Mouse (Mus musculus) forebrain, embryonic 15.5 days (tissue): ENCODE measurements around the gene Dnaaf3. TPM values are rescaled to one million over a fixed set of nuclear protein-coding genes. Genes with fewer than 3 reads are reported as not detected.

Experiments used
- ATAC-seq: fragments of 200-750 bp; cut with Nextera tagmentation; replicated peaks from 2 replicates; pipeline ENCODE4 v1.8.0; 2017; ENCODE audit warnings: mild to moderate bottlenecking, moderate TSS enrichment, moderate library complexity
- H3K27ac ChIP-seq: fragments of 300-500 bp; sonication (generic); replicated peaks from 2 replicates; pipeline ENCODE4 v1.5.1; 2015; ENCODE audit warnings: mild to moderate bottlenecking, inconsistent platforms
- H3K27me3 ChIP-seq: fragments of 300-500 bp; sonication (generic); 2 replicates; pipeline ENCODE4 v1.6.1; 2015; ENCODE audit warnings: inconsistent platforms
- H3K36me3 ChIP-seq: fragments of 300-500 bp; sonication (generic); 2 replicates; pipeline ENCODE4 v1.6.1; 2015; ENCODE audit warnings: mild to moderate bottlenecking, inconsistent platforms
- H3K4me1 ChIP-seq: fragments of 300-500 bp; sonication (generic); 2 replicates; pipeline ENCODE4 v1.6.1; 2015; ENCODE audit warnings: inconsistent platforms
- H3K4me2 ChIP-seq: fragments of 300-500 bp; sonication (generic); replicated peaks from 2 replicates; pipeline ENCODE4 v1.6.1; 2015; ENCODE audit warnings: mild to moderate bottlenecking, inconsistent platforms
- H3K4me3 ChIP-seq: fragments of 300-500 bp; sonication (generic); 2 replicates; pipeline ENCODE4 v1.5.1; 2015; ENCODE audit warnings: mild to moderate bottlenecking, inconsistent platforms
- H3K9ac ChIP-seq: fragments of 300-500 bp; sonication (generic); replicated peaks from 2 replicates; pipeline ENCODE4 v1.6.1; 2015; ENCODE audit warnings: mild to moderate bottlenecking, inconsistent platforms
- H3K9me3 ChIP-seq: fragments of 300-500 bp; sonication (generic); 2 replicates; pipeline ENCODE4 v1.6.1; 2016; ENCODE audit warnings: inconsistent platforms
- WGBS: fragments of 180-500 bp; shearing (Covaris S2); methylation state at CpG from one replicate; pipeline ENCODE4 v1.1.7; 2015; ENCODE audit warnings: mixed read lengths; 5-methylcytosine and 5-hydroxymethylcytosine counted together
- polyA plus RNA-seq: library from polyadenylated mRNA; unstranded; fragments of >200 nt; fragmentation: Nextera tagmentation; extraction: Ambion mirVana; gene quantifications from 2 replicates; pipeline ENCODE4 v1.2.1, GENCODE M21; 2015

Dnaaf3 gene
- polyA plus RNA-seq, 1 experiment from 2014 or later, result 1.7 TPM

DNA sequence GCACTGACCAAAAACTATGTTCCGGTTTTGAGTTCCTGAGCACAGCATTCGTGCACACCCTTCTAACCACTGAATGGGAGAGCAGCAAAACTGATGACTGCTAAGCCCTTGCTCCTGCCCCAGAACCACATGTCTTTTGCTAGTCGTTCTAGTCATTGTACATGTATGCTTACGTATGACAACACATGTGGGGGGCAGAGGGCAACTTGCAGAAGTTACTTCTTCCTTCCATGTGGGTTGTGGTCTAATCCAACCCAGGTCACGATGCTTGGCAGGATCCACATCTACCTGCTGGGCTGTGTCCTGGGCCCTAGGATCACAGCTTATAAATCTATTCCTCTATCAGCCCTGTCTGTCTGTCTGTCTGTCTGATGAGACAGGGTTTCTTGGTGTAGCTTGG, 28.4 kb downstream of the Dnaaf3 start:
- Histone ChIP-seq H3K4me3 (no peak overlapping the region), H3K4me2 (no peak overlapping the region), H3K4me1 (peaks cover 26% of the 10 kb centered on the region), H3K27me3 (no peaks in the 10 kb centered on the region), H3K9me3 (no peaks in the 10 kb centered on the region), H3K9ac (no peak overlapping the region), H3K27ac (no peak overlapping the region), H3K36me3 (no peaks in the 10 kb centered on the region)
- no peak for ATAC-seq
- 86% methylated on average over 5 of the region's 5 CpGs for WGBS

DNA sequence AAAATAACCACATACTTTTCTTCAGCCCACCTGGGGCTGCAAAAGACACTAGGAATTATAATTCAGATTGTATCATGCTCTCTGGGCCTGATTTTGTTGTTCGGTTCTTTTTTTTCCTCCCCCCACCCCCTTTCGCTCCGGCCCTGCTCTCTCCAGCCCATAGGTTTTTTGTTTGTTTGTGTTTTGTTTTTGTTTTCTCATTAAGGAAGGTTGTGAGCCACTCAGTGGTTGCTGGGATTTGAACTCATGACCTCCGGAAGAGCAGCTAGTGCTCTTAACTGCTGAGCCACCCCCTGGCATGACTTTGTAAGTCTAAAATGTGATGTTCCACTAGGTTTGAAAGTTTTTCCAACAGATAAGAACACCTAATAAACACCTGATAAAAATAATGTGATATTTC, 29.2 kb downstream of the Dnaaf3 start:
- Histone ChIP-seq H3K36me3 (no peaks in the 10 kb centered on the region), H3K4me2 (no peak overlapping the region), H3K27me3 (no peaks in the 10 kb centered on the region), H3K4me3 (no peak overlapping the region), H3K4me1 (peaks cover 33% of the 10 kb centered on the region), H3K9me3 (no peaks in the 10 kb centered on the region), H3K9ac (no peak overlapping the region), H3K27ac (no peak overlapping the region)
- ATAC-seq, result no peak
- WGBS, result 81% methylated on average over 4 of the region's 4 CpGs

DNA sequence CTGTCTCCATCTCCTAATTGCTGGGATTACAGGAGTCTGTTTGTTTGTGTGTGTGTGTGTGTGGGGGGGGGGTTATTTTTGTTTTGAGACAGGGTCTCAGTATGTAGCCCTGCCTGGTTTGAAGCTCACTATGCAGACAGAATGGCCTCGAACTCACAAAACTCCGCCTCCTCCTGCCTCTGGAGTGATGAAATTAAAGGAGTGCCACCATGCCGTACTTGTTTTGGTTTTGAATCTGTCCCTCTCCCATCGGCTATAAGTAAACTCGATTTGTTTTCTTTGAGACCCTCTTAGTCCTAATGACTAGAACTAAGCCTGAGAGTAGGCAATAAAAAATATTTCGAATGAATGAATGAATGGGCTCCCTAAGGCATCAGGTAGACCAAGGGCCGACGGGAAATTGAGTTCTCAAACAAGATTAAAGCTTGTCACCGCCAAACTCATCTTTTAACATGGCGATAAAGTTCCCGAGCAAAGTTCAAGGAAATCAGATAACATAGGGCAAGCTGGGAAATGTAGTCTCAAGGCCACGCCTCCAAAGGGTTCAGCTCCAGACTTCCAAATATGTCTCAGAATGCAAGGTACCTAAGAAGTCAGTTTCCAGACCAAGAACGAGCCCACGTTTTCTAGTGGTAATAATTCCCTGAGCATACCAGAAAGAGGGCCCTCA, 29.7 kb downstream of the Dnaaf3 start:
- Histone ChIP-seq H3K36me3 (no peaks in the 10 kb centered on the region), H3K4me1 (peaks cover 38% of the 10 kb centered on the region), H3K9ac (peak overlapping the region; percentile 77; the same call in 1 of the 2 replicates), H3K9me3 (no peaks in the 10 kb centered on the region), H3K27ac (peak overlapping the region; percentile 91), H3K4me2 (peak overlapping the region; percentile 61), H3K4me3 (peak overlapping the region; percentile 81), H3K27me3 (no peaks in the 10 kb centered on the region)
- WGBS, result 8% methylated on average over 14 of the region's 14 CpGs
- ATAC-seq, result peak; percentile 26

DNA sequence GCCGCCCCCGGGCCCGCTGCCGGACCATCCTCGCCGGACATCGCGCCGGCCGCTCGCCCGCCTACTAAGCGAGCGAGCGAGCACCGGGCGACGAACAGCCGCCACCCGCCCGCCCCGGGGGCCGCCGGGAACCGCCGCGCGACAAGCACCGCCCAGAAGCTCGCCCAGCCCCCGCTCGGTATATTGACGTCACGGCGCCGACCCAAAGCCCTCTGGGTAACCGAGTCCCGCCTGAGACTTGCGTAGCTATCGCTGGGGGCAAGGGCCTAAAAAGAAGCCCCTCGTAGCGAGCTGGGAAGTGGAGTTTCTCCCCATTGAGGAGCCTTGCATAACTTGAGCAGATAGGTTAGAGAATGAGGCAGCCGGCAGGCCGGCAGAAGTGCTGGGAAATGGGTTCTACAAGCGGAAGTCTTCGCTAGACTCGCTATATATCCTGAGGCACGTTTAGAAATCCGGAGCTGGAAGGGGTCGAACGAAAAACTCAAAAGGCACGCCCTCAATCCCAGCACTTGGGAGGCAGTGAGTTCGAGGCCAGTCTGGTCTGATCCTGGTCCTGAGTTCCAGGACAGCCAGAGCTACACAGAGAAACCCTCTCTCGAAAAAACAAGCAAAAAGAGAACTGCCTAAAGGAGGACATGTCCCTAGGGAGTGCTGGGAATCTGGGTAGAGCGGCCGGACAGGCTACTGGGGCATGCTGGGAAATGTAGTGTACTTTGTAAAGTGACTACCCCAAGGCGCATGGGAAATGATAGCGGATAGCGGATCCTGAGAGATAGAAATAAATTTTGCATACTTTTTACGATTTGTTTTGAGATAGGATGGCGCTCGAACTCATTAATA, 30.5 kb downstream of the Dnaaf3 start, which contains the start of gene Ppp1r12c:
TSS of gene Ppp1r12c (minus strand) at position 123 of the 840 bp plus-strand sequence.
- ATAC-seq, result peak; percentile 95
- H3K9ac ChIP-seq, result peak within 1 kb of the TSS; percentile 77
- peak within 1 kb of the TSS; percentile 91 for H3K27ac ChIP-seq
- peaks cover 41% of the 10 kb centered on the region for H3K4me1 ChIP-seq
- peak within 1 kb of the TSS; percentile 61 for H3K4me2 ChIP-seq
- 1% methylated on average over 62 of the region's 62 CpGs for WGBS
- peaks cover 6% of the 10 kb centered on the region; the same call in 1 of the 2 replicates for H3K36me3 ChIP-seq
- H3K4me3 ChIP-seq, result peak within 1 kb of the TSS; percentile 81
- no peaks in the 10 kb centered on the region for H3K9me3 ChIP-seq
- no peaks in the 10 kb centered on the region for H3K27me3 ChIP-seq

DNA sequence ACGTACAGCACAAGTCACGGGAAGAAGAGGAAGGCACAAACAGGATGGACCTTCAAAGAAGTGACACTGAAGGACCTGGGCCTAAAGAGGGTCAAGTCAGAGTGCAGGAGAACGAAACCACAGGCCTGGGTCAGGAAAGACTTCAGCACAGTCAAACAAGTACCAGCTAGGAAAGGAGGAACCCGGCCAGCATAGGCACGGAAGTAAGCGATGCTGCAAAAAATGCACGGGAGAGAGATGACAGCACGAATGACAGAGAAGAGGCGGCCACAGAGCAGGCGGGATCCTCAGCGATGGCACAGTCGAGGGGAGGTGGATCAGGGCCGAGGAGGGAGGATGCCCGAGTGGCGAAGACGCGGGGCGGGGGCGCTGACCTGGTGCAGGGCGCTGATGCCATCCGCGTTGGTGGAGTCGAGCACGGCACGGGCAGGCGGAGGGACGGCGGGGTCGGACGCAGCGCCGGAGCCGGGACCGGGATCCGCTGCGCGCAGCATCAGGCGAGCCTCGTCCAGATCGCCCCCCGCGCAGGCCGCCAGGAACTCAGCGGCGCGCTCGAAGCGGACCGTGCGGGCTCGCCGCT, 31.3 kb downstream of the Dnaaf3 start:
- WGBS, result under 1% methylated on average over 52 of the region's 52 CpGs
- peak overlapping the region; percentile 77 for H3K9ac ChIP-seq

DNA sequence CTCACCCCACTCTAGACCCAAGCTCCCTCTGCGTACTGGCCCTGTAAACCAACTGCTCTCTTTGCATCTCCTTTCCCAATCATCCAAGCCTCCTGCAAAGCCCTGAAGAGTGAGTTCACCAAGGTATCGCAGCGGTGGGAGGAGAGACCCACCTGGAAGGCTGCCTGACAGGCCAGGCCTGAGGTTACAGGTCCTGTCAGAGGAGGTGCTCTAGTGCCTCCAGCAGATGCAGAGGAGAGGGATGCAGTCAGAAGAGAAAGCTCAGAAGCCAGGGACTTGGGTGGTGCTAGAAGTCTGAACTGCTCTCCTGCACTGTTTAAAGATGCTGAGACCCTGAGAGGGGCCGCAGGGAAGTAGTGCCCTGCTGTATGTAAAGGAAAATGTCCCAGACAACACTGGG, 33.2 kb downstream of the Dnaaf3 start:
- Histone ChIP-seq H3K36me3 (peaks cover 14% of the 10 kb centered on the region), H3K9me3 (no peaks in the 10 kb centered on the region), H3K4me2 (no peak overlapping the region), H3K27ac (no peak overlapping the region), H3K4me3 (no peak overlapping the region), H3K27me3 (no peaks in the 10 kb centered on the region), H3K9ac (no peak overlapping the region; the same call in 1 of the 2 replicates), H3K4me1 (peaks cover 41% of the 10 kb centered on the region)
- no peak for ATAC-seq
- 93% methylated on average over 4 of the region's 4 CpGs for WGBS

More for the DNA sequence above, 31.3 kb downstream of the Dnaaf3 start:
- H3K4me1 ChIP-seq, result peaks cover 41% of the 10 kb centered on the region
- peaks cover 14% of the 10 kb centered on the region for H3K36me3 ChIP-seq
- peak overlapping the region; percentile 91 for H3K27ac ChIP-seq
- peak overlapping the region; percentile 81 for H3K4me3 ChIP-seq
- no peaks in the 10 kb centered on the region for H3K9me3 ChIP-seq
- H3K4me2 ChIP-seq, result peak overlapping the region; percentile 61
- no peaks in the 10 kb centered on the region for H3K27me3 ChIP-seq
- ATAC-seq, result peak; percentile 53

DNA sequence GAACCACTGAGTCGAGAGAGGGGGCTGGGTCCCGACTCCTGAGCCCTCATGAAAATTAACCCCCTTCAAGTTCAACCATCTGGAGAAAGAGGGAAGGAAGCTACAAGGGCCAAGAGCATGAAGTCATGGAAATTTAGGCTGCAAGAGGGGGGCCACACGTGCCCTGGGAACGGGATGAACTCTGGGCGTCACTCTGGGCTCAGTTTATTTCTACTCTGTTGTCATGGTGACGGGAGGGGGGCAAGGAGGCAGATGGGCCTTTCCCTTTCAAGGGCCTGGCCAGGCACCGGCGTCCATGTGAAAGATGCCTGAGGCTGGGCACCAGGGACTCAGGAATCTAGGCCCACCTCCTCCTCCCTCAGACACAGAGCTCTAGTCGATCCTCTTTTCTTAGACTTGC, 34.0 kb downstream of the Dnaaf3 start:
- Histone ChIP-seq H3K36me3 (peaks cover 14% of the 10 kb centered on the region), H3K4me2 (0 out of 2 replicates have a peak overlapping the region, but pooled peaks have one; percentile 7), H3K27ac (no peak overlapping the region), H3K27me3 (no peaks in the 10 kb centered on the region), H3K9ac (peak overlapping the region; percentile 3; the same call in 1 of the 2 replicates), H3K4me3 (no peak overlapping the region), H3K4me1 (peaks cover 41% of the 10 kb centered on the region), H3K9me3 (no peaks in the 10 kb centered on the region)
- WGBS, result 10% methylated on average over 9 of the region's 9 CpGs
- no peak for ATAC-seq

DNA sequence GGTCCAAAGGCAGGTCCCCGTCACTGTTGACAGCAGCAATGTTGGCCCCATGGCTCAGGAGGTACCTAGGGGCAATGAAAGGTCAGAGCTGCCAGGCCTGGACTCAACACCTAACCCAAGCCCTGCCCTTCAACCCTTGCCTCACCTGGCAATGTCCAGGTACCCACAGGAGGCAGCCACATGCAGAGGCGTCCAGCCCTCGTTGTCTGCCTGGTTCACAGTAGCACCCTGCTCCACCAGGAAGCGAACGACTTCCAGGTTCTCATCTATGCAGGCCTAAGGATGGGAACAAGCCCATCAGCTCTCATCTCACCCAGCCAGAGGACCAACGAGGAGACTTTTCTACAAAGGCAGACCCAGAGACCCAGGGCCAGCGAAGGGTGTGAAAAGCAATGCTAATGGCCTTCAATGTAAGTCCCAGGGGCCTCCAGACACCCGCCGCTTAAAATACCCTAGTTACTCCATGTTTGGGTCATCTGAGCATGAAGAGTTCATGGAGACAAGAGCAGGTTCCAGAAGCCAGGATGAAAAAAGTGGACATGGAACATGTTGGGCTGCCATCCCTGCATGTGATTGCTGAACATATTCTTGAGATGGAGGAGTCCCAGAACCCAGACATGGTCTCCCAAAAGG, 34.9 kb downstream of the Dnaaf3 start:
- WGBS, result 90% methylated on average over 9 of the region's 9 CpGs
- H3K36me3 ChIP-seq, result peaks cover 14% of the 10 kb centered on the region
- no peak overlapping the region for H3K27ac ChIP-seq
- no peaks in the 10 kb centered on the region for H3K27me3 ChIP-seq
- H3K9ac ChIP-seq, result no peak overlapping the region
- H3K4me1 ChIP-seq, result peaks cover 38% of the 10 kb centered on the region
- no peak overlapping the region for H3K4me2 ChIP-seq
- no peaks in the 10 kb centered on the region for H3K9me3 ChIP-seq
- no peak overlapping the region for H3K4me3 ChIP-seq
- no peak for ATAC-seq

DNA sequence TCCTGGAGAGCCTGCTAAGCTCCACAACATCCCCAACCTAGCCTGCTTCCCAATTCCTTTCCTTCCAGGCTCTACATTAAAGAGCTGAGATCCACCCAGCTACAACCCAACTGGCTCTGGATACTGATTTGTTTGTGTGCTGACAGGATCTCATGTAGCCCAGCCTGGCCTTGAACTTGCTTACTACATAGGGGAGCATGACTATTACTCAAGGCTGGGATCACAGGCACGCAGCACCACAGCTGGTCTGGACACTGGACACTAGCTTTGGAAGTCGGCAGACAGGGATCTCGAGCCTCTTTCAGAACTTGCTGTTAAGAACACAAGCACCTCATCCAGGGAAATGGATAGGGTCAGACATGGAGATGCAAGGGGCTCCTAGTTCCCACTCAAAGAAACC, 35.8 kb downstream of the Dnaaf3 start:
- Histone ChIP-seq H3K4me2 (no peak overlapping the region), H3K9ac (no peak overlapping the region), H3K27ac (no peak overlapping the region), H3K9me3 (no peaks in the 10 kb centered on the region), H3K27me3 (no peaks in the 10 kb centered on the region), H3K36me3 (peaks cover 14% of the 10 kb centered on the region), H3K4me3 (no peak overlapping the region), H3K4me1 (peaks cover 35% of the 10 kb centered on the region)
- no peak for ATAC-seq
- WGBS, result 91% methylated on average over 3 of the region's 3 CpGs

DNA sequence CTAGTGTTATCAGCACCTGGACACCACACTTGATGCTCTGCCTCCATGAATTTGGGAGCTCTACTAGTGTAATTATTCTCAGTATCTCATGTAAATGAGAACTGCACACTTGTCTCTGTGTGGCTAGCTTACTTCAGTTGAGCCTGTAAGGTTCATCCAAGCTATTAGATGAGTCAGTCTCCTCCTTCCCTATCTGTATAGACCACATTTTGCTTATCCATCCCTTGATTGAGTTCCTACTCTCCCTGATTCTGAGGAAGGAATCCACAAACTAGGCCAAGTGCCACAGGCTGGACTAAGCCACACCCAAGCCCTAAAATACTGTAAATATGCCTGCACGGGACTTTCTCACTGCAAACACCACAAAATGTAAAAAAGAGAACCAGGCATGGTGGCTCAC, 38.3 kb downstream of the Dnaaf3 start:
- H3K36me3 ChIP-seq, result peaks cover 23% of the 10 kb centered on the region
- no peak for ATAC-seq
- WGBS, result 90% methylated on average over 1 of the region's 1 CpGs

DNA sequence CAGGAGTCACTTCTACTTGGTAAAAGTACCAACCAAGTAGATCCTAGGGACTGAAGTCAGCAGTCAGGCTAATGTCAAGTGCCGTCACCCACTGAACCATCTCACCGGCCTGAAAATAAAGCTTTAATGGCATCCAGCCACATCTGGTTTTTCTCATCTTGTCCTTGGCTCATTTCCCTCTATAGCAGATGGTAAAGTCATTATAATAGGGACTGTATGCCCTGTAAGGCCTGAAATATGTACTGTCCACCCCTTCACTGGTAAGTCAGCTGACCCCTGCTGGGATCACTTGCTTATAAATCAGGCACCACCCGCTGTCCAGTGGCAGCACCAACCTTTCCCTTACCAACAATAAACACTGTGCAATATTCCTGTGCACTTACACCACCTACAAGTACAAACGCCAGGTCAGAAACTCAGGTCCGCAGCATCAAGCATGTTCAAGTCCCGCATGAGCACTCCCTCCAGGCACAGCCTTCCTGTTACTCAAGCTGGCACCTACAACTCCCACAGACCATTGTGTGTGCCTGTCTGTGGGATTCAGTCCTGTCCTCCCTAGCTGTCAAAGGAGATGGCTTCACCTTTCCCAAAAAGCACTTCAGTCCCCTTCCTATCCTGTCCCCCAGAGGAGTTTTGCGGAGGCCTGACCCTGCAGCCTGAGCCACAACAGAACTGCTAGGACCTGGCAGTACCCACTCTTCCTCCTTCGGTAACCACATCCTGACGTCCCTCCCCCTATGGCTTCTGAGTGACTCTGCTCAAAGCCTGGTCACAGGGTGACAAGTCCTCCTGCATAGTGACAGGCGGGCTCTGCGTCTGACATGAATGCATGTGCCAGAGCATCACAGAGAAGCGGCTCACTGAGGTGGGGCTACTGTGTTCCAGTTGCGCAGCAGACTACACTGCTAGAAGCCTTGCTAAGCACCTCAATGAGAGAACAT, 39.7 kb downstream of the Dnaaf3 start:
- H3K4me3 ChIP-seq, result no peak overlapping the region
- H3K27me3 ChIP-seq, result no peaks in the 10 kb centered on the region
- ATAC-seq, result no peak
- H3K36me3 ChIP-seq, result peaks cover 30% of the 10 kb centered on the region
- WGBS, result 91% methylated on average over 13 of the region's 13 CpGs
- H3K9ac ChIP-seq, result no peak overlapping the region
- no peak overlapping the region for H3K4me2 ChIP-seq
- peaks cover 2% of the 10 kb centered on the region; the same call in 1 of the 2 replicates for H3K4me1 ChIP-seq
- no peak overlapping the region for H3K27ac ChIP-seq
- no peaks in the 10 kb centered on the region for H3K9me3 ChIP-seq

More for the DNA sequence above, 38.3 kb downstream of the Dnaaf3 start:
- H3K27me3 ChIP-seq, result no peaks in the 10 kb centered on the region
- H3K4me1 ChIP-seq, result peaks cover 16% of the 10 kb centered on the region
- no peak overlapping the region for H3K27ac ChIP-seq
- no peaks in the 10 kb centered on the region for H3K9me3 ChIP-seq
- no peak overlapping the region for H3K4me3 ChIP-seq
- no peak overlapping the region for H3K4me2 ChIP-seq
- H3K9ac ChIP-seq, result no peak overlapping the region
